Mouse (Mus musculus) adrenal gland, postnatal 0 days (tissue): ENCODE data around the gene Spata21. TPM values are rescaled to one million over a fixed set of nuclear protein-coding genes. Genes with fewer than 3 reads are reported as not detected.

Experiments
- polyA plus RNA-seq: library from polyadenylated mRNA; unstranded; fragments of >200 nt; fragmentation: Nextera tagmentation; extraction: Ambion mirVana; gene quantifications from 2 replicates; pipeline ENCODE4 v1.2.1, GENCODE M21; 2015

The Spata21 gene
- 0.14 and 0.22 TPM in 2 replicates for polyA plus RNA-seq

GRCm38 (mm10) chr4:141088033-141088432 is at the start of gene Spata21:
Gene Spata21, plus strand, starts transcription at chr4:141088333.

GRCm38 (mm10) chr4:141060426-141061301 is 27.5 kb upstream of the Spata21 start, which contains the start of gene Crocc:
Gene Crocc, minus strand, starts transcription at chr4:141060550.

GRCm38 (mm10) chr4:141077681-141078509 is 10.2 kb upstream of the Spata21 start, which contains the start of gene Necap2:
Gene Necap2, minus strand, starts transcription at chr4:141078357.

GRCm38 (mm10) chr4:141139116-141139970 is 51.2 kb downstream of the Spata21 start, which contains the start of gene Szrd1:
Gene Szrd1, minus strand, starts transcription at chr4:141139775.

GRCm38 (mm10) chr4:141147112-141148008 is 59.2 kb downstream of the Spata21 start, which contains the start of gene Fbxo42:
Gene Fbxo42, plus strand, starts transcription at chr4:141147913.

Other genes with a start within 250 kb of the Spata21 start
- 0.05 and 0.06 TPM in 2 replicates for gene Padi1, start 242.6 kb upstream of the Spata21 start, polyA plus RNA-seq
- 3.3 and 6.9 TPM in 2 replicates for gene Padi2, start 182.0 kb upstream of the Spata21 start, polyA plus RNA-seq
- gene Sdhb, start 127.1 kb upstream of the Spata21 start, polyA plus RNA-seq = 582 and 618 TPM in 2 replicates
- 37.0 and 38.6 TPM in 2 replicates for gene Atp13a2, start 101.5 kb upstream of the Spata21 start, polyA plus RNA-seq
- 263 and 391 TPM in 2 replicates for gene Mfap2, start 77.9 kb upstream of the Spata21 start, polyA plus RNA-seq
- gene Crocc, start 27.8 kb upstream of the Spata21 start, polyA plus RNA-seq = 2.3 and 2.8 TPM in 2 replicates
- gene Necap2, start 10.0 kb upstream of the Spata21 start, polyA plus RNA-seq = 61.4 and 79.4 TPM in 2 replicates
- 19.4 and 21.3 TPM in 2 replicates for gene Szrd1, start 51.4 kb downstream of the Spata21 start, polyA plus RNA-seq
- gene Fbxo42, start 59.6 kb downstream of the Spata21 start, polyA plus RNA-seq = 12.9 and 13.8 TPM in 2 replicates
- gene Rsg1, start 125.6 kb downstream of the Spata21 start, polyA plus RNA-seq = 2.3 and 2.6 TPM in 2 replicates
- gene Arhgef19, start 151.2 kb downstream of the Spata21 start, polyA plus RNA-seq = 8.5 and 11.6 TPM in 2 replicates
- gene Epha2, start 212.9 kb downstream of the Spata21 start, polyA plus RNA-seq = 2.6 and 4.0 TPM in 2 replicates